Mouse (Mus musculus) heart, embryonic 11.5 days (tissue): Measurements from ENCODE around the gene Akt2. TPM values are rescaled to one million over a fixed set of nuclear protein-coding genes. Genes with fewer than 3 reads are reported as not detected.
"Not testable (repeated sequence)": the region's sequence is repeated elsewhere in the genome, so short reads cannot be mapped to it uniquely, and the experiment has no call there.

Source experiments
- ATAC-seq: fragments of 200-750 bp; cut with Nextera tagmentation; replicated peaks from 2 replicates; pipeline ENCODE4 v1.8.0; 2017; ENCODE audit warnings: moderate library complexity; ENCODE audit not compliant: insufficient number of reproducible peaks, low FRiP score, low TSS enrichment
- H3K27ac ChIP-seq: fragments of 300-500 bp; sonication (generic); 2 replicates; pipeline ENCODE4 v1.5.1; 2014; ENCODE audit warnings: mild to moderate bottlenecking, low read depth, low read length
- H3K27me3 ChIP-seq: fragments of 300-500 bp; sonication (generic); 2 replicates; pipeline ENCODE4 v1.6.1; 2014; ENCODE audit warnings: mild to moderate bottlenecking, low read length, mixed read lengths; ENCODE audit not compliant: control insufficient read depth, insufficient read depth
- H3K36me3 ChIP-seq: fragments of 300-500 bp; sonication (generic); 2 replicates; pipeline ENCODE4 v1.6.1; 2014; ENCODE audit warnings: mild to moderate bottlenecking, low read length, moderate library complexity, mixed read lengths; ENCODE audit not compliant: control insufficient read depth, insufficient read depth
- H3K4me1 ChIP-seq: fragments of 300-500 bp; sonication (generic); 2 replicates; pipeline ENCODE4 v1.6.1; 2014; ENCODE audit warnings: low read length; ENCODE audit not compliant: control insufficient read depth, insufficient read depth
- H3K4me2 ChIP-seq: fragments of 300-500 bp; sonication (generic); 2 replicates; pipeline ENCODE4 v1.6.1; 2014; ENCODE audit warnings: mild to moderate bottlenecking, moderate library complexity
- H3K4me3 ChIP-seq: fragments of 300-500 bp; sonication (generic); 2 replicates; pipeline ENCODE4 v1.5.1; 2014; ENCODE audit warnings: low read depth, low read length
- H3K9ac ChIP-seq: fragments of 300-500 bp; sonication (generic); 2 replicates; pipeline ENCODE4 v1.6.1; 2014; ENCODE audit warnings: mild to moderate bottlenecking, low read depth, low read length, moderate library complexity
- H3K9me3 ChIP-seq: fragments of 300-500 bp; sonication (generic); replicated peaks from 2 replicates; pipeline ENCODE4 v1.6.1; 2016; ENCODE audit warnings: low read length; ENCODE audit not compliant: control insufficient read depth
- WGBS: fragments of 180-500 bp; shearing (Covaris S2); extraction: QIAGEN DNeasy Blood & Tissue Kit; methylation state at CpG from one replicate; pipeline ENCODE4 v1.1.7; 2014; ENCODE audit not compliant: insufficient replicate concordance; 5-methylcytosine and 5-hydroxymethylcytosine counted together
- polyA plus RNA-seq: library from polyadenylated mRNA; unstranded; fragments of >200 nt; fragmentation: Nextera tagmentation; extraction: Ambion mirVana; gene quantifications from 2 replicates; pipeline ENCODE4 v1.2.1, GENCODE M21; 2014

Gene Akt2
- polyA plus RNA-seq, 1 experiment from 2014 or later: 72.1 TPM

GRCm38 (mm10) chr7:27613751-27614499, 22.6 kb downstream of the Akt2 start:
- WGBS: 78% methylated on average over 8 of the region's 8 CpGs

GRCm38 (mm10) chr7:27621028-27621427, 29.7 kb downstream of the Akt2 start:
- no peaks in the 10 kb centered on the region for H3K27me3 ChIP-seq
- no peak overlapping the region for H3K9ac ChIP-seq
- H3K4me1 ChIP-seq: no peaks in the 10 kb centered on the region
- H3K4me3 ChIP-seq: no peak overlapping the region
- no peak for ATAC-seq
- peaks cover 31% of the 10 kb centered on the region for H3K36me3 ChIP-seq
- WGBS: 86% methylated on average over 6 of the region's 6 CpGs
- no peak overlapping the region for H3K27ac ChIP-seq
- no peaks in the 10 kb centered on the region for H3K9me3 ChIP-seq
- no peak overlapping the region for H3K4me2 ChIP-seq

More at GRCm38 (mm10) chr7:27613751-27614499, 22.6 kb downstream of the Akt2 start:
- H3K4me1 ChIP-seq: peaks cover 20% of the 10 kb centered on the region
- H3K27me3 ChIP-seq: no peaks in the 10 kb centered on the region
- H3K27ac ChIP-seq: no peak overlapping the region
- no peak overlapping the region for H3K4me3 ChIP-seq
- H3K36me3 ChIP-seq: peaks cover 10% of the 10 kb centered on the region
- H3K9me3 ChIP-seq: no peaks in the 10 kb centered on the region
- ATAC-seq: no peak
- no peak overlapping the region for H3K9ac ChIP-seq
- no peak overlapping the region for H3K4me2 ChIP-seq

- H3K36me3 ChIP-seq: peaks cover 35% of the 10 kb centered on the region
- 56% methylated on average over 1 of the region's 1 CpGs for WGBS
- no peak overlapping the region for H3K27ac ChIP-seq
- H3K4me1 ChIP-seq: no peaks in the 10 kb centered on the region
- no peak overlapping the region for H3K4me2 ChIP-seq
- H3K27me3 ChIP-seq: no peaks in the 10 kb centered on the region
- H3K4me3 ChIP-seq: no peak overlapping the region
- no peak for ATAC-seq
- no peak overlapping the region for H3K9ac ChIP-seq
- no peaks in the 10 kb centered on the region for H3K9me3 ChIP-seq
Measured at GRCm38 (mm10) chr7:27622234-27622633, 30.9 kb downstream of the Akt2 start.

- no peak overlapping the region for H3K27ac ChIP-seq
- H3K4me1 ChIP-seq: no peaks in the 10 kb centered on the region
- no peak for ATAC-seq
- no peaks in the 10 kb centered on the region for H3K27me3 ChIP-seq
- H3K9me3 ChIP-seq: no peaks in the 10 kb centered on the region
- H3K4me2 ChIP-seq: no peak overlapping the region
- no peak overlapping the region for H3K4me3 ChIP-seq
- H3K36me3 ChIP-seq: peaks cover 35% of the 10 kb centered on the region
- H3K9ac ChIP-seq: no peak overlapping the region
Measured at GRCm38 (mm10) chr7:27624967-27625366, 33.6 kb downstream of the Akt2 start.

GRCm38 (mm10) chr7:27627707-27628106, 36.4 kb downstream of the Akt2 start:
- ATAC-seq: no peak
- no peaks in the 10 kb centered on the region for H3K9me3 ChIP-seq

GRCm38 (mm10) chr7:27628190-27628589, 36.8 kb downstream of the Akt2 start:
- no peak for ATAC-seq
- 92% methylated on average over 6 of the region's 6 CpGs for WGBS
- no peak overlapping the region for H3K4me2 ChIP-seq
- no peaks in the 10 kb centered on the region for H3K27me3 ChIP-seq
- no peak overlapping the region for H3K4me3 ChIP-seq
- peaks cover 44% of the 10 kb centered on the region for H3K36me3 ChIP-seq
- no peak overlapping the region for H3K27ac ChIP-seq
- no peak overlapping the region for H3K9ac ChIP-seq
- no peaks in the 10 kb centered on the region for H3K9me3 ChIP-seq
- H3K4me1 ChIP-seq: no peaks in the 10 kb centered on the region

More at GRCm38 (mm10) chr7:27627707-27628106, 36.4 kb downstream of the Akt2 start:
- 85% methylated on average over 7 of the region's 7 CpGs for WGBS
- H3K36me3 ChIP-seq: peaks cover 42% of the 10 kb centered on the region
- H3K4me2 ChIP-seq: no peak overlapping the region
- H3K9ac ChIP-seq: no peak overlapping the region
- no peaks in the 10 kb centered on the region for H3K27me3 ChIP-seq
- no peak overlapping the region for H3K27ac ChIP-seq
- no peak overlapping the region for H3K4me3 ChIP-seq
- H3K4me1 ChIP-seq: no peaks in the 10 kb centered on the region

- H3K27me3 ChIP-seq, H3K27ac ChIP-seq, H3K9me3 ChIP-seq, H3K4me3 ChIP-seq, ATAC-seq, H3K9ac ChIP-seq, H3K4me2 ChIP-seq, H3K4me1 ChIP-seq: not testable (repeated sequence)
- 88% methylated on average over 7 of the region's 7 CpGs for WGBS
- peaks cover 43% of the 10 kb centered on the region for H3K36me3 ChIP-seq
Measured at GRCm38 (mm10) chr7:27628816-27629215, 37.5 kb downstream of the Akt2 start.

GRCm38 (mm10) chr7:27631439-27631838, 40.1 kb downstream of the Akt2 start:
- 98% methylated on average over 4 of the region's 4 CpGs for WGBS
- no peaks in the 10 kb centered on the region for H3K4me1 ChIP-seq

GRCm38 (mm10) chr7:27633166-27633565, 41.8 kb downstream of the Akt2 start:
- no peak overlapping the region for H3K9ac ChIP-seq
- H3K27me3 ChIP-seq: no peaks in the 10 kb centered on the region
- WGBS: 88% methylated on average over 6 of the region's 6 CpGs
- no peaks in the 10 kb centered on the region for H3K9me3 ChIP-seq
- no peaks in the 10 kb centered on the region for H3K4me1 ChIP-seq
- no peak overlapping the region for H3K27ac ChIP-seq
- ATAC-seq: no peak
- H3K4me3 ChIP-seq: no peak overlapping the region
- peaks cover 41% of the 10 kb centered on the region for H3K36me3 ChIP-seq
- no peak overlapping the region for H3K4me2 ChIP-seq

More at GRCm38 (mm10) chr7:27631439-27631838, 40.1 kb downstream of the Akt2 start:
- H3K4me2 ChIP-seq: no peak overlapping the region
- no peak overlapping the region for H3K27ac ChIP-seq
- H3K27me3 ChIP-seq: no peaks in the 10 kb centered on the region
- no peak for ATAC-seq
- no peak overlapping the region for H3K4me3 ChIP-seq
- H3K9me3 ChIP-seq: no peaks in the 10 kb centered on the region
- H3K36me3 ChIP-seq: peaks cover 44% of the 10 kb centered on the region
- H3K9ac ChIP-seq: no peak overlapping the region
